Mouse (Mus musculus): ENCODE measurements around the gene Alb. TPM values are rescaled to one million over a fixed set of nuclear protein-coding genes. Genes with fewer than 3 reads are reported as not detected.

Alb gene
- 0.49 TPM in 1 of 2 replicates, not detected in the other for polyA plus RNA-seq (2015; fragmentation: Nextera tagmentation; extraction: Ambion mirVana)

- Histone ChIP-seq H3K4me2 (ENCODE audit: low read length) (no peak within 1 kb of the TSS), H3K9me3 (ENCODE audit: control insufficient read depth, low read length) (no peaks in the 10 kb centered on the region), H3K9ac (replicated peaks; ENCODE audit: low read depth, low read length) (no peak within 1 kb of the TSS), H3K36me3 (ENCODE audit: control insufficient read depth, insufficient read depth) (no peaks in the 10 kb centered on the region), H3K4me1 (replicated peaks; ENCODE audit: control insufficient read depth, insufficient read depth, low read length) (no peaks in the 10 kb centered on the region), H3K4me3 (replicated peaks; ENCODE audit: low read length) (no peak within 1 kb of the TSS), H3K27ac (ENCODE audit: low read length) (no peak within 1 kb of the TSS), H3K27me3 (replicated peaks; ENCODE audit: control insufficient read depth, insufficient read depth, low read length) (no peaks in the 10 kb centered on the region)
- 91% methylated on average over 8 of the region's 8 CpGs for WGBS
- ATAC-seq = no peak
Measured at GRCm38 (mm10) chr5:90460619-90461018, at the start of gene Alb. Alb (plus strand) TSS chr5:90460897.

DNA sequence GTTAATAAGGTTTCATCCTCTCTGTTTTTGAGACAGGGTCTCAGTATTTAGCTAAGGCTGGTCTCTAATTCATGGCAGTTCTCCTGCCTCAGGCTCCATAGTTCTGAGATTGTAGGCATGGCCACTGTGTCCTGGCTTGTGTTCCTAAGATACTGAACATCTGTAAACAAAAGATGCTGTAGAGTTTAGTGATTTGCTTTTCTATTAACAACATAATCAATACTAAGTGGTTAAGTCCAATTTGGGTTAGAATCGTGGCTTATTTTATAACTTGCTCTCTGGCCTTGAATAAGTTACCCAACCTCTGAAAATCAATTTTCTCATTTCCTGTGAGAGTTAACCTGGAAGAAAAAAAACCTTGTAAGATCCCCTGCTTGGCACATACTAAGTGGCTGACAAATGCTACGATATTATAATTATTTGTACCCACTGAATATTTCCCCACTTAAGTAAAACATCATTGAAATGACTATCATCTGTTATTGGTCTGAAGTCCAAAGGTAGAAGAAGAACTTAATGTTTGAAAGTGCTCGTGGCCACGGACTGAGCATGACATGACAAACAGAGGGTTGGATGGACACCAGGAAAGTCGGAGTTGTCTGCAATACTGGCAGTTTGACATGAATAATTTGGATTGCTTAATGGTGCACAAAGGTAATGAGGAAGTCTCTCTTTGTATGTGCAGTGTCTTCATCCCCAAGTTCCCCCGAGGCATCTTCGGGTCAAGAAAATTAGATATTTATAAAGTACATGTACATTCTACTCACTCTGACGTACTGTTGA is 46.4 kb upstream of the Alb start:
- no peak overlapping the region for H3K4me3 ChIP-seq (replicated peaks; ENCODE audit: low read length)
- no peak overlapping the region for H3K27ac ChIP-seq (ENCODE audit: low read length)
- no peaks in the 10 kb centered on the region for H3K27me3 ChIP-seq (replicated peaks; ENCODE audit: control insufficient read depth, insufficient read depth, low read length)
- ATAC-seq = no peak
- no peak overlapping the region for H3K9ac ChIP-seq (replicated peaks; ENCODE audit: low read depth, low read length)
- no peaks in the 10 kb centered on the region for H3K9me3 ChIP-seq (ENCODE audit: control insufficient read depth, low read length)
- H3K4me1 ChIP-seq (replicated peaks; ENCODE audit: control insufficient read depth, insufficient read depth, low read length) = no peaks in the 10 kb centered on the region
- no peak overlapping the region for H3K4me2 ChIP-seq (ENCODE audit: low read length)
- no peaks in the 10 kb centered on the region for H3K36me3 ChIP-seq (ENCODE audit: control insufficient read depth, insufficient read depth)
- WGBS = 73% methylated on average over 8 of the region's 8 CpGs

- no peaks in the 10 kb centered on the region for H3K9me3 ChIP-seq (ENCODE audit: control insufficient read depth, low read length)
- no peaks in the 10 kb centered on the region for H3K27me3 ChIP-seq (replicated peaks; ENCODE audit: control insufficient read depth, insufficient read depth, low read length)
- no peak overlapping the region for H3K27ac ChIP-seq (ENCODE audit: low read length)
- ATAC-seq = no peak
- H3K4me2 ChIP-seq (ENCODE audit: low read length) = no peak overlapping the region
- 54% methylated on average over 6 of the region's 6 CpGs for WGBS
- H3K4me1 ChIP-seq (replicated peaks; ENCODE audit: control insufficient read depth, insufficient read depth, low read length) = no peaks in the 10 kb centered on the region
- H3K9ac ChIP-seq (replicated peaks; ENCODE audit: low read depth, low read length) = no peak overlapping the region
- no peaks in the 10 kb centered on the region for H3K36me3 ChIP-seq (ENCODE audit: control insufficient read depth, insufficient read depth)
- H3K4me3 ChIP-seq (replicated peaks; ENCODE audit: low read length) = no peak overlapping the region
Measured at GRCm38 (mm10) chr5:90414925-90415295, 45.8 kb upstream of the Alb start.

- 88% methylated on average over 5 of the region's 5 CpGs for WGBS
- H3K36me3 ChIP-seq (ENCODE audit: control insufficient read depth, insufficient read depth) = no peaks in the 10 kb centered on the region
- H3K27ac ChIP-seq (ENCODE audit: low read length) = no peak overlapping the region
- H3K27me3 ChIP-seq (replicated peaks; ENCODE audit: control insufficient read depth, insufficient read depth, low read length) = no peaks in the 10 kb centered on the region
- H3K4me2 ChIP-seq (ENCODE audit: low read length) = no peak overlapping the region
- no peaks in the 10 kb centered on the region for H3K4me1 ChIP-seq (replicated peaks; ENCODE audit: control insufficient read depth, insufficient read depth, low read length)
- H3K4me3 ChIP-seq (replicated peaks; ENCODE audit: low read length) = no peak overlapping the region
- H3K9ac ChIP-seq (replicated peaks; ENCODE audit: low read depth, low read length) = no peak overlapping the region
- no peaks in the 10 kb centered on the region for H3K9me3 ChIP-seq (ENCODE audit: control insufficient read depth, low read length)
- no peak for ATAC-seq
Measured at GRCm38 (mm10) chr5:90424625-90425024, 36.1 kb upstream of the Alb start.

DNA sequence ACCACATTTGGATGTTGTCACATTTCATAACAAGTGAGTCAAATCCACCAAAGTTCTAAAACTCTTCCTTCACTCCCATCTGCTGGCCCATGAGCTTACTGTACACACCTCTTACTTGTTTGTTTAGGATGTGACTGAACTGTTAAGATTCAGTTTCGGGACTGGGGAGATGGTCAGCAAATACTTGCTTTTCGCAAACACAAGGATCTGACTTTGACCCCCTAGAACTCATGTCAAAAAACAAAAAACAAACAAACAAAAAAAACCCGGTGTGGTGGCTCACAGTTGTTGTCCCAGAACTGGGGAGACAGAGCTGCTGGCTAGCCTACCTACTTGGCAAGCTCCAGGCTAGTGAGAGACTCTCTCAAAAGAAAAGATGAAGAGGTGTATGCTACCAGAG is 35.5 kb upstream of the Alb start:
- Histone ChIP-seq H3K9me3 (ENCODE audit: control insufficient read depth, low read length) (no peaks in the 10 kb centered on the region), H3K4me3 (replicated peaks; ENCODE audit: low read length) (no peak overlapping the region), H3K27me3 (replicated peaks; ENCODE audit: control insufficient read depth, insufficient read depth, low read length) (no peaks in the 10 kb centered on the region), H3K4me2 (ENCODE audit: low read length) (no peak overlapping the region), H3K9ac (replicated peaks; ENCODE audit: low read depth, low read length) (no peak overlapping the region), H3K27ac (ENCODE audit: low read length) (no peak overlapping the region), H3K4me1 (replicated peaks; ENCODE audit: control insufficient read depth, insufficient read depth, low read length) (no peaks in the 10 kb centered on the region), H3K36me3 (ENCODE audit: control insufficient read depth, insufficient read depth) (no peaks in the 10 kb centered on the region)
- WGBS = 94% methylated on average over 3 of the region's 3 CpGs
- ATAC-seq = no peak

GRCm38 (mm10) chr5:90431053-90431452 is 29.6 kb upstream of the Alb start:
- H3K4me1 ChIP-seq (replicated peaks; ENCODE audit: control insufficient read depth, insufficient read depth, low read length) = no peaks in the 10 kb centered on the region
- no peak for ATAC-seq
- no peaks in the 10 kb centered on the region for H3K27me3 ChIP-seq (replicated peaks; ENCODE audit: control insufficient read depth, insufficient read depth, low read length)
- H3K4me2 ChIP-seq (ENCODE audit: low read length) = no peak overlapping the region
- H3K9ac ChIP-seq (replicated peaks; ENCODE audit: low read depth, low read length) = no peak overlapping the region
- WGBS = 87% methylated on average over 9 of the region's 9 CpGs
- no peak overlapping the region for H3K27ac ChIP-seq (ENCODE audit: low read length)
- H3K9me3 ChIP-seq (ENCODE audit: control insufficient read depth, low read length) = no peaks in the 10 kb centered on the region
- H3K36me3 ChIP-seq (ENCODE audit: control insufficient read depth, insufficient read depth) = no peaks in the 10 kb centered on the region
- no peak overlapping the region for H3K4me3 ChIP-seq (replicated peaks; ENCODE audit: low read length)

GRCm38 (mm10) chr5:90439157-90439556 is 21.5 kb upstream of the Alb start:
- Histone ChIP-seq H3K4me1 (replicated peaks; ENCODE audit: control insufficient read depth, insufficient read depth, low read length) (no peaks in the 10 kb centered on the region), H3K9ac (replicated peaks; ENCODE audit: low read depth, low read length) (no peak overlapping the region), H3K36me3 (ENCODE audit: control insufficient read depth, insufficient read depth) (no peaks in the 10 kb centered on the region), H3K27ac (ENCODE audit: low read length) (no peak overlapping the region), H3K9me3 (ENCODE audit: control insufficient read depth, low read length) (no peaks in the 10 kb centered on the region), H3K27me3 (replicated peaks; ENCODE audit: control insufficient read depth, insufficient read depth, low read length) (no peaks in the 10 kb centered on the region), H3K4me3 (replicated peaks; ENCODE audit: low read length) (no peak overlapping the region), H3K4me2 (ENCODE audit: low read length) (no peak overlapping the region)
- 86% methylated on average over 4 of the region's 4 CpGs for WGBS
- ATAC-seq = no peak

DNA sequence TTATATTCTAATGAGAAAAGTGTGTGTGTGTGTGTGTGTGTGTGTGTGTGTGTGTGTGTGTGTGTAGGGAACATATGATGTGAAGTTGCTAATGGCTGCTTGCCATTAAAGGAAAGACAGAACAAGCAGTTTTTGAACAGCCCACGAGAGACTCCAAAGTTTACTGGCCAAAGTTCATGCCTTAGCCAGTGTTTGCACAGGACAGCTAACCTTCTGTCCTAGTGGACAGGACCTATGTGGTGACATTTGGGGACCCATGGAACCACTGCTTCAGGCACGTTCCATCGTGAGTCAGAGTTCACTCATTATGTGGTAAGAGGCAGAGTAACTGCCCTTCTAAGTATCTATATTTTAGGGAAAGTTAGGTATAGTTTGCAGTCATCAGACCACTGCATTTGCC is 13.1 kb upstream of the Alb start:
- no peak for ATAC-seq
- no peaks in the 10 kb centered on the region for H3K36me3 ChIP-seq (ENCODE audit: control insufficient read depth, insufficient read depth)
- no peak overlapping the region for H3K4me3 ChIP-seq (replicated peaks; ENCODE audit: low read length)
- no peak overlapping the region for H3K9ac ChIP-seq (replicated peaks; ENCODE audit: low read depth, low read length)
- H3K4me1 ChIP-seq (replicated peaks; ENCODE audit: control insufficient read depth, insufficient read depth, low read length) = no peaks in the 10 kb centered on the region
- no peaks in the 10 kb centered on the region for H3K27me3 ChIP-seq (replicated peaks; ENCODE audit: control insufficient read depth, insufficient read depth, low read length)
- no peak overlapping the region for H3K27ac ChIP-seq (ENCODE audit: low read length)
- no peaks in the 10 kb centered on the region for H3K9me3 ChIP-seq (ENCODE audit: control insufficient read depth, low read length)
- no peak overlapping the region for H3K4me2 ChIP-seq (ENCODE audit: low read length)
- WGBS = 88% methylated on average over 3 of the region's 3 CpGs

- Histone ChIP-seq H3K4me1 (replicated peaks; ENCODE audit: control insufficient read depth, insufficient read depth, low read length) (no peaks in the 10 kb centered on the region), H3K4me2 (ENCODE audit: low read length) (no peak overlapping the region), H3K27me3 (replicated peaks; ENCODE audit: control insufficient read depth, insufficient read depth, low read length) (no peaks in the 10 kb centered on the region), H3K27ac (ENCODE audit: low read length) (no peak overlapping the region), H3K36me3 (ENCODE audit: control insufficient read depth, insufficient read depth) (no peaks in the 10 kb centered on the region), H3K9me3 (ENCODE audit: control insufficient read depth, low read length) (no peaks in the 10 kb centered on the region), H3K9ac (replicated peaks; ENCODE audit: low read depth, low read length) (no peak overlapping the region), H3K4me3 (replicated peaks; ENCODE audit: low read length) (no peak overlapping the region)
- WGBS = 85% methylated on average over 5 of the region's 5 CpGs
- ATAC-seq = no peak
Measured at GRCm38 (mm10) chr5:90449961-90450360, 10.7 kb upstream of the Alb start.

- no peak for ATAC-seq
- H3K36me3 ChIP-seq (ENCODE audit: control insufficient read depth, insufficient read depth) = no peaks in the 10 kb centered on the region
- H3K27ac ChIP-seq (ENCODE audit: low read length) = no peak overlapping the region
- no peak overlapping the region for H3K4me2 ChIP-seq (ENCODE audit: low read length)
- no peaks in the 10 kb centered on the region for H3K9me3 ChIP-seq (ENCODE audit: control insufficient read depth, low read length)
- no peak overlapping the region for H3K4me3 ChIP-seq (replicated peaks; ENCODE audit: low read length)
- H3K27me3 ChIP-seq (replicated peaks; ENCODE audit: control insufficient read depth, insufficient read depth, low read length) = no peaks in the 10 kb centered on the region
- no peak overlapping the region for H3K9ac ChIP-seq (replicated peaks; ENCODE audit: low read depth, low read length)
- 84% methylated on average over 4 of the region's 4 CpGs for WGBS
- H3K4me1 ChIP-seq (replicated peaks; ENCODE audit: control insufficient read depth, insufficient read depth, low read length) = no peaks in the 10 kb centered on the region
Measured at GRCm38 (mm10) chr5:90452711-90453110, 8.0 kb upstream of the Alb start.
